Mouse (Mus musculus) stomach, postnatal 0 days (tissue): ENCODE data around the gene Dhcr24. TPM values are rescaled to one million over a fixed set of nuclear protein-coding genes. Genes with fewer than 3 reads are reported as not detected.

Experiments used
- ATAC-seq: fragments of 200-750 bp; cut with Nextera tagmentation; 2 replicates; pipeline ENCODE4 v1.8.0; 2017; ENCODE audit not compliant: low FRiP score, low TSS enrichment
- DNase-seq: peaks from one replicate; pipeline ENCODE4 v3.0.0-alpha.2; 2016; ENCODE audit warnings: low spot score
- H3K27ac ChIP-seq: fragments of 300-500 bp; sonication (generic); replicated peaks from 2 replicates; pipeline ENCODE4 v1.5.1; 2014; ENCODE audit warnings: mild to moderate bottlenecking, control low read depth
- H3K27me3 ChIP-seq: fragments of 300-500 bp; sonication (generic); 2 replicates; pipeline ENCODE4 v1.6.1; 2014; ENCODE audit warnings: low read length; ENCODE audit not compliant: control insufficient read depth, insufficient read depth
- H3K36me3 ChIP-seq: fragments of 300-500 bp; sonication (generic); 2 replicates; pipeline ENCODE4 v1.6.1; 2014; ENCODE audit warnings: low read length, mixed read lengths; ENCODE audit not compliant: control insufficient read depth, insufficient read depth
- H3K4me1 ChIP-seq: fragments of 300-500 bp; sonication (generic); replicated peaks from 2 replicates; pipeline ENCODE4 v1.6.1; 2014; ENCODE audit warnings: antibody characterized with exemption; ENCODE audit not compliant: control insufficient read depth, insufficient read depth
- H3K4me2 ChIP-seq: fragments of 300-500 bp; sonication (generic); replicated peaks from 2 replicates; pipeline ENCODE4 v1.6.1; 2014; ENCODE audit warnings: low read depth, mild to moderate bottlenecking, control low read depth, moderate library complexity
- H3K4me3 ChIP-seq: fragments of 300-500 bp; sonication (generic); 2 replicates; pipeline ENCODE4 v1.5.1; 2014; ENCODE audit warnings: low read depth, low read length, control low read depth
- H3K9ac ChIP-seq: fragments of 300-500 bp; sonication (generic); 2 replicates; pipeline ENCODE4 v1.6.1; 2014; ENCODE audit warnings: mild to moderate bottlenecking, low read length, control low read depth, mixed read lengths
- H3K9me3 ChIP-seq: fragments of 300-500 bp; sonication (generic); 2 replicates; pipeline ENCODE4 v1.6.1; 2016; ENCODE audit warnings: low read length; ENCODE audit not compliant: control insufficient read depth
- CTCF ChIP-seq: IDR thresholded peaks from 2 replicates; pipeline ENCODE4 v1.5.1; 2016; ENCODE audit warnings: antibody characterized with exemption, low read depth, mild to moderate bottlenecking, moderate library complexity
- EP300 ChIP-seq: optimal IDR thresholded peaks from 2 replicates; pipeline ENCODE3; 2016; ENCODE audit warnings: antibody characterized with exemption
- WGBS: fragments of 180-500 bp; shearing (Covaris S2); extraction: QIAGEN DNeasy Blood & Tissue Kit; methylation state at CpG from one replicate; pipeline ENCODE4 v1.1.7; 2014; 5-methylcytosine and 5-hydroxymethylcytosine counted together
- polyA plus RNA-seq: library from polyadenylated mRNA; unstranded; fragments of >200 nt; fragmentation: Nextera tagmentation; extraction: Ambion mirVana; gene quantifications from 2 replicates; pipeline ENCODE4 v1.2.1, GENCODE M21; 2015

Dhcr24 gene
- polyA plus RNA-seq, 1 experiment from 2014 or later = 7.1 TPM

DNA sequence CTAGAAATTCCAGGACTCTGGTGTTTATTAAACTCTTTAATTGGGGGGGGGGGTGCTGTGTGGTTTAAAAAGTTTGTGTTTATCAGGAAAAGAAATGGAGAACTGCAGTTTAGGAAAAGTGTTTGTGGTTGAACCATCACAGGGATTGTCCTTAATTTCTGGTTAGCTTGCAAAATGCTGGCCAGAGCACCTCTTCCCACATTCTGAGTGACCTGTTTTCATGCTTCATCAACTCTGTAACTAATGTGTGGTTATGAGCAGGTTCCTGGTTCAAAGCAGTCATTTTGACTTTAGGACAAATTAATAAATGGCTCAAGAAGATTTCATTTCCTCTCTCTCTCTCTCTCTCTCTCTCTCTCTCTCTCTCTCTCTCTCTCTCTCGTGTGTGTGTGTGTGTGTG, 2.9 kb upstream of the Dhcr24 start:
- Histone ChIP-seq H3K4me3 (no peak overlapping the region), H3K27ac (no peak overlapping the region), H3K4me2 (no peak overlapping the region), H3K4me1 (peaks cover 7% of the 10 kb centered on the region; the same call in 1 of the 2 replicates), H3K27me3 (no peaks in the 10 kb centered on the region), H3K36me3 (no peaks in the 10 kb centered on the region), H3K9me3 (no peaks in the 10 kb centered on the region), H3K9ac (no peak overlapping the region)
- ATAC-seq (no peak), DNase-seq (no peak)
- TF ChIP-seq CTCF (no peak), EP300 (no peak)
- WGBS = no CpG with 5 or more reads among the region's 1 CpGs

DNA sequence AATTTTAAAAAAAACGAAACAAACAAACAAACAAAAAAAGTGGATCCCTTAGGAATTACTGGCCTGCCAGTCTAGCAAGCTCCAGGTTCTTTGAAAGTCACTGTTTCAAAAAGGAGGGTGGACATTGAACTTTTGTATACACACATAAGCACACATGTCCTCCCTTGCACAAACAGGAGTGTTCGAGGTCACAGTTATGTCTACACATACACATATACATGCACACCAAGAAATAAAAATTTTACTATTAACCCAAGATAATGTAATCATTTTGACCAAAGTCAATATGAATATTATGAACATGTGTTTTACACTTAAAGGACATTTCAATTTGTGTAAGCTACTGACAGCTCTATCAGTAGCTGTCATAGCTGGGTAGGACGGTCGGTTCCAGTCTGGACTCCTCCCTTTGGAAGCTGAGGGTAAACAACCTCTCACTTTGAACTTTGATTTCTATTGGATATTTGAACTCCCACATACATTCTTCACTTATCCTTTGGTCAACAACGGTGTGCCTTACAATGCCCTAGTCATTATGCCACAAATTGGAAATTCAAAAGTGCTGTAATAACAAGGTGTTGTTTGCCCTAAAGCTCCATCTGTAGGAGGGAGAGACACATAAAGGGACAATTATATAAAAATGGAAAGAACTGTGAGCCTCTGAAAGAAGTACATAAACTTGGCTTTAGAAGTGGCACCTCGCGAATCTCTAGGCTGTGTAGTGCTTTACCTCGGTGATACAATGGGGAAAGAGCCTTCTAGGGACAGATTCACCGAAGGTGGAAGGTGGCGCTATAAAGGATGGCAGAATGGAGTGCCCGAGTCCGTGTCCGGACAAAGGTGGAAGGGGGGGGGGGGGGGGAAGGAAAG, 1.3 kb upstream of the Dhcr24 start:
- Histone ChIP-seq H3K9ac (no peak overlapping the region), H3K4me2 (peak overlapping the region; percentile 87), H3K27me3 (no peaks in the 10 kb centered on the region), H3K27ac (peak overlapping the region; percentile 84), H3K4me3 (peak overlapping the region; percentile 65; the same call in 1 of the 2 replicates), H3K4me1 (peaks cover 10% of the 10 kb centered on the region; the same call in 1 of the 2 replicates), H3K9me3 (no peaks in the 10 kb centered on the region), H3K36me3 (no peaks in the 10 kb centered on the region)
- WGBS = 32% methylated on average over 13 of the region's 13 CpGs
- TF ChIP-seq EP300 (no peak), CTCF (no peak; the same call in 1 of the 2 replicates)
- ATAC-seq (peak; percentile 58), DNase-seq (no peak)

- H3K36me3 ChIP-seq = no peaks in the 10 kb centered on the region
- TF ChIP-seq CTCF (0 out of 2 replicates have a peak, but pooled peaks have one; percentile 17), EP300 (no peak)
- 0 out of 2 replicates have a peak overlapping the region, but pooled peaks have one; percentile 27 for H3K9ac ChIP-seq
- H3K9me3 ChIP-seq = no peaks in the 10 kb centered on the region
- ATAC-seq (peak; percentile 69), DNase-seq (peak; percentile 51)
- H3K4me3 ChIP-seq = peak overlapping the region; percentile 65
- H3K4me1 ChIP-seq = peaks cover 10% of the 10 kb centered on the region; the same call in 1 of the 2 replicates
- 3% methylated on average over 19 of the region's 20 CpGs for WGBS
- peak overlapping the region; percentile 84 for H3K27ac ChIP-seq
- peak overlapping the region; percentile 87 for H3K4me2 ChIP-seq
- no peaks in the 10 kb centered on the region for H3K27me3 ChIP-seq
These were observed 509 bp upstream of the Dhcr24 start for GRCm38 (mm10) chr4:106560213-106560845.

DNA sequence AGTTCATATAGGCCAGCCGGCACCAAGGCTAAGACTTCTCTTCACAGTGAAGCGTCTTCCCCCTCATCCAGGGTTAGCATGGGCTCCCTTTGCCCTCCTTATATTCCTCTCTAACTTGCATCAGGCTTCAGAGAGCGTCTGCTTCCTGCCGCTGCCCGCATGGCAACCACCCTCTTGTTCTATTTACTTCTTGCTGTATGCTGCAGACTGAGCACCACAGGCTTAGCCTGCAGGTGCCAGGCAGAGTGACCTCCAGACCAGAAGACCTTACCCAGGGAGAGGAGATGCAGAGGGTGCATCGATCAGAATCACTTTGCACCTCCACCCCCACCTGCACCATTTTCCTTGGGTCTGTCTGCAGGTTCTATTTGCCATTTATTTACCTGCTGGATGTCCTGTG, 1.2 kb downstream of the Dhcr24 start:
- no peak for TF ChIP-seq CTCF
- no peak for TF ChIP-seq EP300
- Histone ChIP-seq H3K9ac (peak overlapping the region; percentile 68), H3K27me3 (no peaks in the 10 kb centered on the region), H3K27ac (0 out of 2 replicates have a peak overlapping the region, but pooled peaks have one; percentile 18), H3K9me3 (no peaks in the 10 kb centered on the region), H3K4me3 (peak overlapping the region; percentile 65), H3K4me1 (peaks cover 10% of the 10 kb centered on the region; the same call in 1 of the 2 replicates), H3K4me2 (peak overlapping the region; percentile 87), H3K36me3 (no peaks in the 10 kb centered on the region)
- DNase-seq (no peak), ATAC-seq (no peak)
- 4% methylated on average over 6 of the region's 6 CpGs for WGBS

DNA sequence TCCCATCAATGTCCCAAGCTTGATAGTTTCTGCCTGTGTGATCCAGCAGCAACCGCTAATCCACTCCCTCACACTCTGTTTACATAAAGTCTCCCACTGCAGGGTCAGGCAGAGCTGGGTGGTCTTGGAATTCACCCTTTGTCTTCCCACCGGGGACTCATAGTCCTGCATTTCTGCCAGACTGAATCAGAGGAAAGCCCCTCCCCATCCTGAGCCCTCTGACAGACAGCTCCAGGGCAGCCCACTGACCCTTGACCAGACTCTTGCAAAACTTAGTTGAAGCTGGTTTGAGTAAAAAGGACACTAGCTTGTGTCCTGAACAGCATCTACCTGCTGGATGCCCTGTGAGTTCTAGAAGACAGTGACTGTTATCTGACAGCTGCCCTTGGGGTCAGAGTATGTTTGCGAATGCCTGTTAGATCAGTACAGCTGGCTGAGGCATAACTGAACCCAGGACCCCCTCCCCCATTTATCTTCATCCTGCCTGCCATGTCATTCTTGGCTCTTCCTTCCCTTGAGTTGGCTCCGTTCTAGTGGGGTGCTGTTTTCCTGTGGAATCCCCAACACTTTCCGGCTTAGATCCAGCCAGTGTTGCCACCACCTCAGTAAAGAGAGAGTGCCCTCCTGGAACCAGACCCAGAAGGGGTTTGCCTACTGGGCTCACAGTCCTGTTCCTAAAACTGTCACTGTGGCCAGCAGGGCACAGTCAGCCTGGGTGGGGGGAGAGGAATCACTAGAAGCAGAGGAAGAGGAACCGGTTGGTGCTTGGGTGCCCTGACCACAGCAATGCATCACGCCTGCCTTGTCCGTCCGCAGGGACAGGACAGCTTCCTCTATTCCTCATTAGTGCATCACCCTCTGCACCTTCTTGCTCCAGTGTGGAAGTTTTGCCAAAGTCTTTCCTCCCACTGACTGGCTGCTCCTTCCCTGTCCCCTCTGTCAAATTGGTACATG, 2.3 kb downstream of the Dhcr24 start:
- Histone ChIP-seq H3K9me3 (no peaks in the 10 kb centered on the region), H3K4me2 (peak overlapping the region; percentile 87), H3K27ac (no peak overlapping the region), H3K36me3 (no peaks in the 10 kb centered on the region; the same call in 1 of the 2 replicates), H3K9ac (no peak overlapping the region), H3K4me1 (peaks cover 10% of the 10 kb centered on the region; the same call in 1 of the 2 replicates), H3K4me3 (peak overlapping the region; percentile 65), H3K27me3 (no peaks in the 10 kb centered on the region)
- WGBS = 40% methylated on average over 9 of the region's 9 CpGs
- ATAC-seq (no peak), DNase-seq (no peak)
- TF ChIP-seq CTCF = no peak
- no peak for TF ChIP-seq EP300
